Mouse (Mus musculus) leukemia stem cell, adult 10-12 weeks (primary cell): Measurements from ENCODE around the gene Surf1. TPM values are rescaled to one million over a fixed set of nuclear protein-coding genes. Genes with fewer than 3 reads are reported as not detected.

Source experiments
- polyA plus RNA-seq: library from polyadenylated mRNA; stranded (reverse); fragments of >175 nt; gene quantifications from 2 replicates; pipeline ENCODE4 v1.2.3, GENCODE M21; 2012; ENCODE audit warnings: low replicate concordance

Gene Surf1
- 2.9 and 16.6 TPM in 2 replicates for polyA plus RNA-seq

GRCm38 (mm10) chr2:26915927-26916728, at the start of gene Surf1, which contains the start of gene Surf2:
Gene Surf1, minus strand, starts transcription at chr2:26916530.
Gene Surf2, plus strand, starts transcription at chr2:26916367.

GRCm38 (mm10) chr2:26963923-26964723, 47.8 kb upstream of the Surf1 start, which contains the start of gene Rexo4:
Gene Rexo4, minus strand, starts transcription at chr2:26964386.

GRCm38 (mm10) chr2:26933304-26934055, 17.1 kb upstream of the Surf1 start, which contains the start of the genes Surf4 and Stkld1:
Gene Surf4, minus strand, starts transcription at chr2:26933928.
Gene Stkld1, plus strand, starts transcription at chr2:26934047.

GRCm38 (mm10) chr2:26910124-26910993, 6.0 kb downstream of the Surf1 start, which contains the start of the genes Med22 and Rpl7a:
Gene Med22, minus strand, starts transcription at chr2:26910677.
Gene Rpl7a, plus strand, starts transcription at chr2:26910764.

DNA sequence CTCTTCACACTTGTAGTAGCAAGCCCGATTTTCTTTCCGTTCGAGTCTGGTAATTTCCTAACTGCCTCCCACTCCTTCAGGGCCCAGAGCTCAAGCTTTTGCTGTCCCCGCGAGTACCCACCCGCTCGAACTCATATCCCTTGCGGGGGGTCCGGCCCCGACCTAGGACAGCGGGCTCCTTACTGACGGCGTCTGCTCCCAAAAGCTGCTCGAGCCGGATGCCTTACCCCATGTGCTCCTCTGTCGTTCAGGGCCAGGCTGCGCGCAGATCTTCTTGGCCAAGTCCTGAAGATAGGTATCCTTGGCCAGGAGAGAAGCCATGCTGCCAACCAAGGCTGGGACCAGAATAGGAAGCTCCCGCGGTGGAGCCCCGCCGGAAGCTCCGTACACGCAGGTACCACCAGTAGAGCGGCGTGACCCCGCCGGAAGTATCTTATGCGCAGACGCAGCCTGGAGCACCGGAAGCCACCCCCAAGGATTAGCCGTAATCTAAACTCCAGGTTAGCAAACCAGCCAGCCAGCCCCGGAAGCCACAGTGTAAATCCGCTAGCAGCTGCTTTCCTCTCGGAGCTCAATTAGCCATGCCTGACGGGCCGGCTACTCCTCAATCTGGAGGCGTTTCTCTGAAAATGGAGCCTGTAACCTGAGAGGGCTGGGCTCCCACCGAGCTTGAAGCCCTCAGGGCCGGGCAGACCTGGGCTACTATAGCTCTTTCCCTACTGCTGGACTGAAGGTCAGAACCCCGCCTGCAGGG, 13.7 kb downstream of the Surf1 start, which contains the start of gene Surf6:
TSS of gene Surf6 (minus strand) at position 413 of the 754 bp plus-strand sequence.

GRCm38 (mm10) chr2:26864879-26865278, 51.5 kb downstream of the Surf1 start, which contains the start of gene Abo:
Gene Abo, minus strand, starts transcription at chr2:26864979.

Other genes starting within 250 kb of the Surf1 start
- not detected in 2 replicates for gene Lcn4, start 245.2 kb downstream of the Surf1 start, polyA plus RNA-seq
- not detected in 2 replicates for gene Abo, start 51.6 kb downstream of the Surf1 start, polyA plus RNA-seq
- 12.6 and 15.1 TPM in 2 replicates for gene Surf6, start 13.7 kb downstream of the Surf1 start, polyA plus RNA-seq
- gene Med22, start 5.9 kb downstream of the Surf1 start, polyA plus RNA-seq = 82.9 and 99.1 TPM in 2 replicates
- 1,075 and 2,403 TPM in 2 replicates for gene Rpl7a, start 5.8 kb downstream of the Surf1 start, polyA plus RNA-seq
- 5.3 and 19.5 TPM in 2 replicates for gene Surf2, start 163 bp downstream of the Surf1 start, polyA plus RNA-seq
- 60.9 and 87.7 TPM in 2 replicates for gene Surf4, start 17.4 kb upstream of the Surf1 start, polyA plus RNA-seq
- not detected in 2 replicates for gene Stkld1, start 17.5 kb upstream of the Surf1 start, polyA plus RNA-seq
- gene Rexo4, start 47.9 kb upstream of the Surf1 start, polyA plus RNA-seq = 72.7 and 93.2 TPM in 2 replicates
- not detected in 2 replicates for gene Adamts13, start 56.9 kb upstream of the Surf1 start, polyA plus RNA-seq
- 18.5 and 21.5 TPM in 2 replicates for gene Cacfd1, start 93.4 kb upstream of the Surf1 start, polyA plus RNA-seq
- 2.5 and 4.7 TPM in 2 replicates for gene Slc2a6, start 111.5 kb upstream of the Surf1 start, polyA plus RNA-seq
- 0.13 TPM in 1 of 2 replicates, not detected in the other for gene Mymk, start 155.6 kb upstream of the Surf1 start, polyA plus RNA-seq
- 0.85 TPM in 1 of 2 replicates, not detected in the other for gene Adamtsl2, start 162.8 kb upstream of the Surf1 start, polyA plus RNA-seq
- gene Fam163b, start 226.0 kb upstream of the Surf1 start, polyA plus RNA-seq = not detected in 2 replicates
- not detected in 2 replicates for gene Dbh, start 248.7 kb upstream of the Surf1 start, polyA plus RNA-seq